Mouse (Mus musculus): ENCODE results near the gene Necap1. TPM values are rescaled to one million over a fixed set of nuclear protein-coding genes. Genes with fewer than 3 reads are reported as not detected.

Necap1 gene
- polyA plus RNA-seq, 1 experiment: 33.1 TPM

DNA sequence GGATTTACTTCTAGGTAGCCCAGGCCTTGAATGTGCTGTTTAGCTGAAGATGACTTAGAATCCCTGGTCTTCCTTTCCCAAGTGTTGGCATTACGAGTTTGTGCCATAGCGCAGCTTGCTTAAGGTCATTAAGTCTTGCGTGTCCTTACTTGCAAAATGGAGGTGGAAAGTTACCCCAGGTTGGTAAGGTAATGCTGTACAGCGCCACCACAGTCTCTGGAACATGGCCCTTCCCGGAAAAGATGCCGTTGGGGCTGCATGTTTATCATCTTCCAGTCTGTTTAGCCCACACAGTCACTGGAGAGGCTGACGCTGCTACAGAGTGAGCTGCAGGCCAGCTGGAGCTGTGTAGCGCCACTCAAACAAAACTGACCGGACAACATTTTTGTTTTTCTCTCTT lies 9.3 kb downstream of the Necap1 start:
- no peak for DNase-seq (ENCODE audit: low spot score)

DNA sequence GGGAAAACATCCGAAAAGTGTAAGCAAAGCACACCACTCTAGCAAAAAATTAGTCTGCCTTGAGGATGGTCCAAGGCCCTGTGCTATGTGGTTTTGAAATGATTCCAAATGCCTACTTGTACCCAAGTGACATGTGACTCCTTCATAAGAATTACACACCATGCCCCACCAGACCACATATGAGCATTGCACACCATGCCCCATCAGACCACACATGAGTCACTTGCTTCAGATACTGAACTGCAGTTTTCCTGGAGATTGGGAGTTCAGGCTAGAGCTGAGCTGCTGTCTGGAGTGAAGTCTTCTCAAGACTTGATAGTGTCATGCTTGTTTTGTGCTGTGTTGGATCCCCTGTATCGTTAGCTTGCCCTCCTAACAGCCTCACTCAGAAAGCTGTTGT lies 15.3 kb downstream of the Necap1 start:
- DNase-seq (ENCODE audit: low spot score): no peak

DNA sequence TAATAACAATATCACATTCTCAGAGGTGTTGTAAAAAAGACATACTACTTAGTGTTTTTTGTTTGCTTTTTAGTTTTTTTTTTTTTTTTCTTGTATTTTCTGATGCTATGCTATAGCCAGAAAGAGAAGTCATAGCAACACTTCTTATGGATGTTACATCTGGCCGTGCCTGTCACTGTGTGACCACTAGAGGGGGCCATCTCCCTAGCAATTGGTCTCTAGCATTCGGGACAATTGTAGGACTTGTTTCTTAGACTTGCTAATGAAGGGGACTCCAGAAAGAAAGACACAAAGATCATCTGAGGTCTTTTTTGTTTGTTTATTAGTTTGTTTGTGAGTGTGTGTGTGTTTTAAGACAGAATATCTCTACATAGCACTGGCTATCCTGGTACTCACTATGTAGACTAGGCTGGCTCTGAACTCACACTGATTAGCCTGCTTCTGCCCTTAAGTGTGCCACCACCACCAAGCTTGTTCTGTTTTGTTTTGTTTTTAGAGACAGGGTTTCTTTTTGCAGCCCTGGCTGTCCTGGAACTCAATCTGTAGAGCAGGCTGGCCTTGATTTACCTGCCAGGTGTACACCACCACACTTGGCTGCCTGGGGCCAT lies 18.3 kb downstream of the Necap1 start:
- no peak for DNase-seq (ENCODE audit: low spot score)

DNA sequence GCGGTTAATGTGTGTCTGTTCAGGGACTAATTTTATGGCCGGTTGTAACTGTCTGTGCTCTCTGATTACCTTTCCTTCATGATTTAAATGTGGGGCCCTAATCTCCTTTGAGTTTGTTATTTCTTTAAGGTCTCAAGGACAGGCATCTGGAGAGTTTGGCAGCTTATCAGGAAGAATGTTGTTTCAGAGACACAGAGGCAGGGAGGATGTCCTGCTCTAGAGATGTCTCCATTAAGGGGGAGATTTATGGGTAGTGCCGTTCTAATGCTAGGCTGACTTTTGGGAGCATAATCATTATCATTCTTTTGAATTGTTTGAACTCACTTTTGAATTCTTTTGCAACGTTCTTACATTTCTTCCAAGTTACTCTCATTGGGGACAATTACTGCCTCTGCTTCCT lies 45.6 kb downstream of the Necap1 start:
- no peak for DNase-seq (ENCODE audit: low spot score)

DNA sequence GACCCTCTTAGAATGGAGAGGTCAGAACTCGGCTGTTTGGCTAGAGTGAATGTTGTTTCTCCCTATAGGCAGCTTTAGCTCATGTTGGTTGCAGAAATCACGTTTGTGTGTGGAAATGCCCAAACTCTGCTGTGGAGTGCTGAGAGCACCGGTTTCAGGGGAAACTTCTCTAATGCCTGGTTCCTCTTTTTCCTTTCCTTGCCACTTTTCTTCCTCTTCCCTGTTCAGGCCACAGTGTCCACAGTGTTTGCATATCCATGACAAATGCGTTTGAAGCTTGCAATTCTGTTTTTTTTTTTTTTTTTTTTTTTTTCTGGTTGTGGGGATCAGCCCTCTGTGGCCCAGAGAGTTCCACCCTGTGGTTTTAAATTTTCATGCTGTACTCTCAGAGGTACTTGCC lies 47.2 kb downstream of the Necap1 start, which contains the start of gene Clec4a1:
TSS of gene Clec4a1 (plus strand) at position 398 of the 400 bp plus-strand sequence.
- DNase-seq (ENCODE audit: low spot score): no peak

DNA sequence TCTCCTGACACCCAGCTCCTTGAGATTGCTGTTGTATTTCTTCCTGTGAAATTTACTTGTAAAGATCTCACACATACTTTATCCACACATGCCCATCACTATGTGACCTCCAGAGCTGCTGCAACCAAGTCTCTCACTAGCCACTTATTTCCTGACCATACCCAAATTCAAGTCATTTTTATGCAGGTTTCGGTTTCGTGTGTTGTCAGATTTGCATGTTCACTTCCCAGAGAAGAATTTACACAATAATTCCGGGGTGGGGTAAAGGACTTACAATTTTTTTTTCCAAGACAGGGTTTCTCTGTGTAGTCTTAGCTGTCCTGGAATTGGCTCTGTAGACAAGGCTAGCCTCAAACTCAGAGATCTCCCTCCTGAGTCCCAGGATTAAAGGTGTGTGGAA lies 60.6 kb downstream of the Necap1 start:
- DNase-seq (ENCODE audit: low spot score): no peak

Other genes starting within 250 kb of the Necap1 start
- 0.27 and 0.29 TPM in 2 replicates for gene Dppa3, start 248.1 kb upstream of the Necap1 start, polyA plus RNA-seq (2012; rRNA removed)
- 0.07 and 0.12 TPM in 2 replicates for gene Nanog, start 167.0 kb upstream of the Necap1 start, polyA plus RNA-seq (2012; rRNA removed)
- gene Slc2a3, start 72.8 kb upstream of the Necap1 start, polyA plus RNA-seq (2012; rRNA removed): 5.1 and 5.9 TPM in 2 replicates
- gene Foxj2, start 54.6 kb upstream of the Necap1 start, polyA plus RNA-seq (2012; rRNA removed): 7.2 and 15.7 TPM in 2 replicates
- 6.4 TPM in 2 replicates for gene C3ar1, start 18.3 kb upstream of the Necap1 start, polyA plus RNA-seq (2012; rRNA removed)
- gene Clec4a1, start 47.4 kb downstream of the Necap1 start, polyA plus RNA-seq (2012; rRNA removed): 11.0 and 11.4 TPM in 2 replicates
- gene Clec4a3, start 78.0 kb downstream of the Necap1 start, polyA plus RNA-seq (2012; rRNA removed): 5.0 and 5.4 TPM in 2 replicates
- 0.10 TPM in 1 of 2 replicates, not detected in the other for gene Clec4a4, start 115.9 kb downstream of the Necap1 start, polyA plus RNA-seq (2012; rRNA removed)
- gene Clec4b1, start 175.5 kb downstream of the Necap1 start, polyA plus RNA-seq (2012; rRNA removed): 3.4 and 3.8 TPM in 2 replicates
- 9.3 TPM in 2 replicates for gene Clec4a2, start 232.0 kb downstream of the Necap1 start, polyA plus RNA-seq (2012; rRNA removed)

Measured in urinary bladder, adult 2 months (tissue).